Mouse (Mus musculus): ENCODE measurements around the gene Dgki. TPM values are rescaled to one million over a fixed set of nuclear protein-coding genes. Genes with fewer than 3 reads are reported as not detected.

Dgki gene
- polyA plus RNA-seq, 1 experiment from 2014 or later: 9.2 TPM

Other genes with a start within 250 kb of the Dgki start
- gene Creb3l2, start 142.0 kb upstream of the Dgki start, polyA plus RNA-seq (2014; fragmentation: Nextera tagmentation; extraction: Ambion mirVana): 1.6 and 3.2 TPM in 2 replicates
- not detected in 2 replicates for gene Akr1d1, start 230.0 kb upstream of the Dgki start, polyA plus RNA-seq (2014; fragmentation: Nextera tagmentation; extraction: Ambion mirVana)